Mouse (Mus musculus) cortical plate, adult 2 months (tissue): ENCODE results near the gene Lcp2.

Source experiments
- CTCF ChIP-seq: fragments of 200-500 bp; IDR thresholded peaks from 2 replicates; pipeline ENCODE4 v1.5.1; 2011; ENCODE audit warnings: mild to moderate bottlenecking, control low read depth, low read length; ENCODE audit not compliant: insufficient read depth; ENCODE audit errors: extremely low read depth
- POLR2A ChIP-seq: fragments of 200-500 bp; IDR thresholded peaks from 2 replicates; pipeline ENCODE4 v1.6.1; 2011; ENCODE audit warnings: mild to moderate bottlenecking, low read length, control low read depth; ENCODE audit not compliant: insufficient read depth; ENCODE audit errors: extremely low read depth

DNA sequence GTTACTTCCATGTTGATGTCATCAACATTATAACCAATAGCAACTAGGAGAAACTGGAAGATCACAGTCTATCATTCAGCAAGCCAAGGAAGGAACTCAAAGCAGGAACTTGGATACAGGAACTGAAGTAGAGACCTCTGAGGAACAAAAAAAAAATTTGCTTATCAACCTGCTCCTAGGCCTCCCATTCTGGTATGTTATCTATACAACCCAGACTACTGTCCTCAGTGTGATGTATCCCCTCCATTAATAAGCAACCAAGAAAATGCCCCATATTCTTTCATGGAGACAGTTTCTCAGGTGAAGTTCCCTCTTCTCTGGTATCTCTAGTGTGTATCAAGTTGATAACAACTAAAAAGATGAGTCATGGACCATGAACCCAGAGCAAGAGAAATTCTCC, 11.6 kb downstream of the Lcp2 start:
- TF ChIP-seq POLR2A (no peak), CTCF (no peak)
